Mouse (Mus musculus): Measurements from ENCODE around the gene Acer3. TPM values are rescaled to one million over a fixed set of nuclear protein-coding genes. Genes with fewer than 3 reads are reported as not detected.
A peak's percentile ranks its signal among the peaks of the same experiment; 100 is the strongest.

The Acer3 gene
- polyA plus RNA-seq, 1 experiment from 2014 or later: 28.3 TPM

DNA sequence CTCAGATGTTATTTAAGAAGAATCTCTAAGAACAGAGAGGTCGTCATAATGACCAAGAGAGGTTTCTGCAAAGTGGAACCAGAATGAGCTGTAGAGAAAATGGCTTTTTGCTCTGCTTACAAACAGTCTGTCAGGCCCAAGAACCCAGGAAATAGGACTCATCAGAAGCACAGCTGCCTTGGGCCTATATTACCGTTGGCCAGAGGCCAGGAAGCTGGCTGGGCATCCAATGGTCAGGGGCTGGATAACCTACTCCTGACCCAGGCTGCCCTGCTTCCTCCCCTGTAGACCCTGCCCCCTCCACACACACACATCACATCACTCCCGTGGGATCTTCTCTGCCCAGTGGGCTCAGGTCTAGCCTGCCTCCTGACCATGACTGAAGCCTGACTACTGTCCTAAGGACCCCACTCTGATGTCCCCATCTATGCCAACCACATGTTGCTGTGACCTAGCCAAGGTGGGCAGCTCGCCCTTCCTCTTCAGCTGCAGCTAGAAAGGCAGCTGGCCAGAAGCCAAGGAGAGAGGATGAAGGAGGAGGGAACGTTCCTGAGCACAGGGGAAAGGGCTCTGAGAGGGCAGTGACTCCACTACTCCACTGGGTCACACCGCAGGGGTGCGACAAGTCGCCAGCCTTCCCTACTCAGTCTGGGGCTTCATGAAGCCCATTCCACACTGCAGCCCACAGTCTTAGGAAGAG lies 160.8 kb downstream of the Acer3 start:
- Histone ChIP-seq H3K27me3 (ENCODE audit: control insufficient read depth, insufficient read depth, low read length) (no peaks in the 10 kb centered on the region), H3K27ac (ENCODE audit: low read depth, low read length) (no peak overlapping the region), H3K9me3 (ENCODE audit: control insufficient read depth, low read length) (no peaks in the 10 kb centered on the region), H3K4me1 (ENCODE audit: control insufficient read depth, insufficient read depth, low read length) (peaks cover 11% of the 10 kb centered on the region), H3K9ac (replicated peaks; ENCODE audit: low read depth, low read length) (no peak overlapping the region), H3K4me3 (ENCODE audit: low read depth, low read length) (no peak overlapping the region), H3K36me3 (ENCODE audit: control insufficient read depth, insufficient read depth, low read length) (no peaks in the 10 kb centered on the region), H3K4me2 (ENCODE audit: low read depth, low read length) (no peak overlapping the region)
- no peak for ATAC-seq (ENCODE audit: low read depth)
- WGBS: 54% methylated on average over 8 of the region's 8 CpGs

DNA sequence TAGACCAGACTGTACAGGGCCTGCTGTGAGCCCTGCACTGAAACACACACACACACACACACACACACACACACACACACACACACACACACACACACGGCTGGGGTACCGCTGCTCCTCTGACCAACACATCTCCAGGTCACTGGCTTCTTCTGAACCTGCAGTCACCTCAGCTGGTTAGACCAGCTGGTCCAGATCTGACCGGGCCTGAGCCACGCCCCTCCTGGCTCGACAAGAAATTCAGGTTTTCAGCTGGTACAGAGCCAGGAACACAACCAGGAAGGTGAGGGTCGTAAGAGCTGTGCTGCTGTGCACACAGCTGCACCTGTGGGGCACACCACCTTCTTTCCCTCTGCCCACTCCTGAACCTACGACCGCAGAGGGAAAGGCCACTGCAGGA lies 162.5 kb downstream of the Acer3 start:
- Histone ChIP-seq H3K9me3 (ENCODE audit: control insufficient read depth, low read length) (no peaks in the 10 kb centered on the region), H3K4me2 (ENCODE audit: low read depth, low read length) (no peak overlapping the region)

DNA sequence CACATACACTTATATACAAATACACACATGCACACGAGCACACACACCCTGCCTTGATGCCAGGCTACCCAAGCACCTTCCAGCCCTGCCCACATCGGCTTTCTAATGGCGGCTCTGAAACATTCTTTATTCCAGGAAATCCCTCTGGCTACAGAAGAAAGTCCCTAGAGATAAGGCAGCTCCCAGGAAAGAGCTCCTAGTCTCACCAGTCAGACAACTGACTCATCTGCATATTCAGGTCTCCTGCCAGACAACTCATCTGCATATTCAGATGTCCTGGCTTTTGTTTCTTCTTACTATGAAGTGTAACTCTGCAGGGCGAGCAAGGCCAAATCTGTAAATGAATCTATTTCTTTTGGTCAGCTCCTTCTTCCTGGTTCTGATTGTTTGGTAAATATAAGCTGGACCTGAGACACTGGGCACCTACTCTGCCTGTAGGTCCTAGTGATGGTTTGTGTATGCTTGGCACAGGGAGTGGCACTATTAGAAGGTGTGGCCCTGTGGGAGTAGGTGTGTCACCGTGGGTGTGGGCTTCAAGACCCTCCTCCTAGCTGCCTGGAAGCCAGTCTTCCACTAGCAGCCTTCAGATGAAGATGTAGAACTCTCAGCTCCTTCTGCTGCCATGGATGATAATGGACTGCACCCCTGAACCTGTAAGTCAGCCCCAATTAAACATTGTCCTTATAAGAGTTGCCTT lies 163.2 kb downstream of the Acer3 start:
- no peak for ATAC-seq (ENCODE audit: low read depth)

More for the DNA sequence above, 162.5 kb downstream of the Acer3 start:
- Histone ChIP-seq H3K4me1 (ENCODE audit: control insufficient read depth, insufficient read depth, low read length) (peaks cover 11% of the 10 kb centered on the region), H3K27me3 (ENCODE audit: control insufficient read depth, insufficient read depth, low read length) (no peaks in the 10 kb centered on the region), H3K27ac (ENCODE audit: low read depth, low read length) (no peak overlapping the region), H3K9ac (replicated peaks; ENCODE audit: low read depth, low read length) (no peak overlapping the region), H3K36me3 (ENCODE audit: control insufficient read depth, insufficient read depth, low read length) (no peaks in the 10 kb centered on the region), H3K4me3 (ENCODE audit: low read depth, low read length) (no peak overlapping the region)
- no peak for ATAC-seq (ENCODE audit: low read depth)
- WGBS: 65% methylated on average over 6 of the region's 8 CpGs

More for the DNA sequence above, 163.2 kb downstream of the Acer3 start:
- Histone ChIP-seq H3K4me3 (ENCODE audit: low read depth, low read length) (no peak overlapping the region), H3K9ac (replicated peaks; ENCODE audit: low read depth, low read length) (no peak overlapping the region), H3K36me3 (ENCODE audit: control insufficient read depth, insufficient read depth, low read length) (no peaks in the 10 kb centered on the region), H3K9me3 (ENCODE audit: control insufficient read depth, low read length) (no peaks in the 10 kb centered on the region), H3K27me3 (ENCODE audit: control insufficient read depth, insufficient read depth, low read length) (no peaks in the 10 kb centered on the region), H3K4me1 (ENCODE audit: control insufficient read depth, insufficient read depth, low read length) (peaks cover 11% of the 10 kb centered on the region), H3K27ac (ENCODE audit: low read depth, low read length) (0 out of 2 replicates have a peak overlapping the region, but pooled peaks have one; percentile 28), H3K4me2 (ENCODE audit: low read depth, low read length) (no peak overlapping the region)
- 44% methylated on average over 5 of the region's 5 CpGs for WGBS

Other genes with a start within 250 kb of the Acer3 start
- 22.1 and 24.2 TPM in 2 replicates for gene Myo7a, start 201.7 kb downstream of the Acer3 start, polyA plus RNA-seq (2014; fragmentation: Nextera tagmentation; extraction: Ambion mirVana)
- gene Omp, start 175.7 kb downstream of the Acer3 start, polyA plus RNA-seq (2014; fragmentation: Nextera tagmentation; extraction: Ambion mirVana): 0.32 and 0.40 TPM in 2 replicates
- 13.7 and 17.0 TPM in 2 replicates for gene Capn5, start 142.9 kb downstream of the Acer3 start, polyA plus RNA-seq (2014; fragmentation: Nextera tagmentation; extraction: Ambion mirVana)
- gene B3gnt6, start 121.7 kb downstream of the Acer3 start, polyA plus RNA-seq (2014; fragmentation: Nextera tagmentation; extraction: Ambion mirVana): 0.40 and 0.63 TPM in 2 replicates
- gene Tsku, start 40.1 kb upstream of the Acer3 start, polyA plus RNA-seq (2014; fragmentation: Nextera tagmentation; extraction: Ambion mirVana): 8.7 and 9.4 TPM in 2 replicates
- gene Gucy2d, start 119.2 kb upstream of the Acer3 start, polyA plus RNA-seq (2014; fragmentation: Nextera tagmentation; extraction: Ambion mirVana): 0.37 TPM in 1 of 2 replicates, not detected in the other
- 1.5 and 4.8 TPM in 2 replicates for gene Lrrc32, start 168.1 kb upstream of the Acer3 start, polyA plus RNA-seq (2014; fragmentation: Nextera tagmentation; extraction: Ambion mirVana)

All from neural tube, embryonic 14.5 days (tissue).